In the genomic region with DNA sequence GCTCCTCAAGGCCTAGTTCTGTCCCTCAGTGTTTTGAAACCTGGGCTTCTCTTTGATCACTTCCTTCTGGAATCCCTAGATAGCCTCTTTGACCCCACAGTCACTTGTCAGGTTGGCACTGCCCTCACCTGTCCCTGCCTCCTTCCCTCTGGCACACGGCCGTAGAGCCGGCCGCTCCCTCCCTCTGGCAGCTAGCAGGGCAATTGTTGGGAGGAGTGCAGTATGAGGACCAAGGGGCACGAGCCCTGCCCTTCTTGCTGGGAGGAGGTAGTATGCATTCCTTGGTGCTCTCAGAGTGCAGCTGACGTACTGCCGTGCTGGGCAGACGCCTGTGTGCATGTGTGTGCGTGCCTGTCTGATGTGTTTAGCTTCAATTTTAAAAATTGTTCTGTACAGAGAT, we compare ENCODE assay signal across 13 mouse cellular contexts. TPM values are rescaled to one million over a fixed set of nuclear protein-coding genes. Genes with fewer than 3 reads are reported as not detected.
DNase-seq lines count a peak whose midpoint lies in the region; ATAC-seq and TF ChIP-seq lines count a peak whose summit lies in the region.
"Had no signal": no experiment of that assay in that cellular context is flagged by ENCODE, and none has a peak within 500 bp of the region (broad histone marks: within the 10 kb centered on the region; RNA-seq: fewer than 3 reads in every experiment).

No protein-coding gene starts in this region.

- no peaks in the 10 kb centered on the region for H3K9me3 ChIP-seq in megakaryocyte, embryonic 14.5 days
- H3K9me3 ChIP-seq in stomach, postnatal 0 days (ENCODE audit: control insufficient read depth, low read length) = no peaks in the 10 kb centered on the region
- H3K9me3 ChIP-seq: midbrain, embryonic 12.5 days; neural tube, embryonic 12.5 days had no signal

- H3K27ac ChIP-seq in cortical plate, adult 2 months (ENCODE audit: insufficient read depth, low read length) = peak overlapping the region; percentile 72; the same call in 1 of the 2 replicates
- H3K27ac ChIP-seq in stomach, postnatal 0 days (replicated peaks) = peak overlapping the region; percentile 67
- H3K27ac ChIP-seq: midbrain, embryonic 12.5 days; neural tube, embryonic 12.5 days had no signal

- peaks cover 100% of the 10 kb centered on the region for H3K36me3 ChIP-seq in megakaryocyte, embryonic 14.5 days (replicated peaks; ENCODE audit: low read length)
- peaks cover 32% of the 10 kb centered on the region for H3K36me3 ChIP-seq in stomach, postnatal 0 days (ENCODE audit: control insufficient read depth, insufficient read depth, low read length)

- no peak for ATAC-seq in megakaryocyte, adult 5-6 weeks (ENCODE audit: poor library complexity, severe bottlenecking)
- peak; percentile 85 for ATAC-seq in stomach, postnatal 0 days (ENCODE audit: low FRiP score, low TSS enrichment)

- TF ChIP-seq POLR2A in cortical plate, adult 2 months (IDR thresholded peaks at IDR 0.05; ENCODE audit: extremely low read depth, insufficient read depth, low read length) = no peak
- TF ChIP-seq POLR2A in lung, adult 2 months (IDR thresholded peaks at IDR 0.05; ENCODE audit: borderline replicate concordance, extremely low read depth, low read depth, low read length) = peak; percentile 30; the same call in 1 of the 2 replicates

- no peak overlapping the region for H3K9ac ChIP-seq in stomach, postnatal 0 days (ENCODE audit: low read length)
- H3K9ac ChIP-seq: midbrain, embryonic 12.5 days; neural tube, embryonic 12.5 days had no signal

- H3K4me2 ChIP-seq in stomach, postnatal 0 days (replicated peaks; ENCODE audit: low read depth) = no peak overlapping the region
- H3K4me2 ChIP-seq: midbrain, embryonic 12.5 days; neural tube, embryonic 12.5 days had no signal

- no peak for TF ChIP-seq CTCF in cortical plate, adult 2 months (IDR thresholded peaks at IDR 0.05; ENCODE audit: extremely low read depth, insufficient read depth, low read length)
- TF ChIP-seq CTCF in lung, adult 2 months (IDR thresholded peaks at IDR 0.05; ENCODE audit: insufficient read depth, low read length) = no peak
- no peak for TF ChIP-seq CTCF in stomach, postnatal 0 days (IDR thresholded peaks at IDR 0.05; ENCODE audit: low read depth)

- H3K4me1 ChIP-seq in megakaryocyte, embryonic 14.5 days = peaks cover 97% of the 10 kb centered on the region
- H3K4me1 ChIP-seq in cortical plate, adult 2 months (ENCODE audit: control insufficient read depth, insufficient read depth, low read length) = peaks cover 7% of the 10 kb centered on the region
- no peaks in the 10 kb centered on the region; the same call in 1 of the 2 replicates for H3K4me1 ChIP-seq in lung, adult 2 months (ENCODE audit: control insufficient read depth, insufficient read depth, low read length)
- no peaks in the 10 kb centered on the region for H3K4me1 ChIP-seq in stomach, postnatal 0 days (replicated peaks; ENCODE audit: control insufficient read depth, insufficient read depth)
- H3K4me1 ChIP-seq: midbrain, embryonic 12.5 days; neural tube, embryonic 12.5 days had no signal

- H3K4me3 ChIP-seq in megakaryocyte, embryonic 14.5 days (replicated peaks) = peak overlapping the region; percentile 69
- no peak overlapping the region for H3K4me3 ChIP-seq in cortical plate, adult 2 months (ENCODE audit: insufficient read depth, low read length)
- no peak overlapping the region for H3K4me3 ChIP-seq in lung, adult 2 months (replicated peaks; ENCODE audit: extremely low read depth, low read depth, low read length)
- H3K4me3 ChIP-seq in stomach, postnatal 0 days (ENCODE audit: low read depth, low read length) = no peak overlapping the region
- H3K4me3 ChIP-seq: midbrain, embryonic 12.5 days; neural tube, embryonic 12.5 days had no signal

- no peaks in the 10 kb centered on the region for H3K27me3 ChIP-seq in megakaryocyte, embryonic 14.5 days (replicated peaks)
- H3K27me3 ChIP-seq in stomach, postnatal 0 days (ENCODE audit: control insufficient read depth, insufficient read depth, low read length) = no peaks in the 10 kb centered on the region
- H3K27me3 ChIP-seq: neural tube, embryonic 12.5 days had no signal

- no peak for TF ChIP-seq EP300 in stomach, postnatal 0 days (optimal IDR thresholded peaks at IDR 0.05)

- peak; percentile 69 for DNase-seq in lung, adult 2 months
- DNase-seq in stomach, postnatal 0 days (ENCODE audit: low spot score) = peak; percentile 82
- DNase-seq in ovary, postnatal 10 days (ENCODE audit: low spot score) = no peak
- no peak for DNase-seq in right cerebral cortex, postnatal 14 days
- DNase-seq: adrenal gland, postnatal 14 days; heart, postnatal 36 days; kidney, adult 11 months; thymus, postnatal 25 days had no signal

- 61% methylated on average over 9 of the region's 9 CpGs for WGBS in lung, adult 2 months
- WGBS in stomach, postnatal 0 days = 53% methylated on average over 9 of the region's 9 CpGs

RNA-seq across cellular contexts. Expression of a gene that starts 17.2 kb away (rescaled TPM):
- polyA plus RNA-seq in megakaryocyte, embryonic 14.5 days (2012; ENCODE audit: insufficient read depth, low replicate concordance) = 221 and 384 TPM in 2 replicates
- total RNA-seq in megakaryocyte, adult 5-6 weeks (2015) = 16.5 and 18.2 TPM in 2 replicates
- 26.7 and 27.7 TPM in 2 replicates for total RNA-seq in megakaryocyte, adult 5-6 weeks (2017)
- 0.96 and 1.3 TPM in 2 replicates for polyA plus RNA-seq in cortical plate, adult 2 months (2012; rRNA removed)
- 51.6 and 56.4 TPM in 2 replicates for polyA plus RNA-seq in lung, adult 2 months (2012; rRNA removed)
- polyA plus RNA-seq in stomach, postnatal 0 days (2015; fragmentation: Nextera tagmentation; extraction: Ambion mirVana) = 2.3 and 2.8 TPM in 2 replicates

RNA-seq across cellular contexts. Expression of a gene that starts 26.2 kb away (rescaled TPM):
- polyA plus RNA-seq in megakaryocyte, embryonic 14.5 days (2012; ENCODE audit: insufficient read depth, low replicate concordance) = 842 and 1,717 TPM in 2 replicates
- total RNA-seq in megakaryocyte, adult 5-6 weeks (2015) = 89.9 and 100 TPM in 2 replicates
- 39.5 and 49.8 TPM in 2 replicates for total RNA-seq in megakaryocyte, adult 5-6 weeks (2017)
- polyA plus RNA-seq in cortical plate, adult 2 months (2012; rRNA removed) = 438 and 447 TPM in 2 replicates
- polyA plus RNA-seq in lung, adult 2 months (2012; rRNA removed) = 257 and 267 TPM in 2 replicates
- 71.0 and 89.6 TPM in 2 replicates for polyA plus RNA-seq in stomach, postnatal 0 days (2015; fragmentation: Nextera tagmentation; extraction: Ambion mirVana)

RNA-seq across cellular contexts. Expression of a gene that starts 30.5 kb away (rescaled TPM):
- 18.8 and 53.4 TPM in 2 replicates for polyA plus RNA-seq in megakaryocyte, embryonic 14.5 days (2012; ENCODE audit: insufficient read depth, low replicate concordance)
- 10.1 and 10.5 TPM in 2 replicates for total RNA-seq in megakaryocyte, adult 5-6 weeks (2015)
- total RNA-seq in megakaryocyte, adult 5-6 weeks (2017) = 7.8 and 8.3 TPM in 2 replicates
- 31.1 and 33.4 TPM in 2 replicates for polyA plus RNA-seq in cortical plate, adult 2 months (2012; rRNA removed)
- polyA plus RNA-seq in lung, adult 2 months (2012; rRNA removed) = 48.6 and 54.0 TPM in 2 replicates
- 8.3 and 9.1 TPM in 2 replicates for polyA plus RNA-seq in stomach, postnatal 0 days (2015; fragmentation: Nextera tagmentation; extraction: Ambion mirVana)

RNA-seq across cellular contexts. Expression of a gene that starts 32.8 kb away (rescaled TPM):
- 819 and 908 TPM in 2 replicates for polyA plus RNA-seq in megakaryocyte, embryonic 14.5 days (2012; ENCODE audit: insufficient read depth, low replicate concordance)
- total RNA-seq in megakaryocyte, adult 5-6 weeks (2015) = 756 and 808 TPM in 2 replicates
- 735 and 795 TPM in 2 replicates for total RNA-seq in megakaryocyte, adult 5-6 weeks (2017)
- 217 and 235 TPM in 2 replicates for polyA plus RNA-seq in cortical plate, adult 2 months (2012; rRNA removed)
- 223 and 243 TPM in 2 replicates for polyA plus RNA-seq in lung, adult 2 months (2012; rRNA removed)
- polyA plus RNA-seq in stomach, postnatal 0 days (2015; fragmentation: Nextera tagmentation; extraction: Ambion mirVana) = 1,343 and 1,357 TPM in 2 replicates

RNA-seq across cellular contexts. Expression of a gene that starts 48.1 kb away (rescaled TPM):
- polyA plus RNA-seq in megakaryocyte, embryonic 14.5 days (2012; ENCODE audit: insufficient read depth, low replicate concordance) = 197 and 238 TPM in 2 replicates
- total RNA-seq in megakaryocyte, adult 5-6 weeks (2015) = 4.6 and 5.0 TPM in 2 replicates
- 10.4 and 10.8 TPM in 2 replicates for total RNA-seq in megakaryocyte, adult 5-6 weeks (2017)
- polyA plus RNA-seq in cortical plate, adult 2 months (2012; rRNA removed) = 19.2 and 20.4 TPM in 2 replicates
- polyA plus RNA-seq in lung, adult 2 months (2012; rRNA removed) = 49.5 and 57.1 TPM in 2 replicates
- polyA plus RNA-seq in stomach, postnatal 0 days (2015; fragmentation: Nextera tagmentation; extraction: Ambion mirVana) = 119 and 126 TPM in 2 replicates

Comparison
In these comparisons a context has a peak if more than half of its experiments do, and no peak if none do; other contexts are left out.
1. DNase-seq: peak in lung, adult 2 months (single experiment) and stomach, postnatal 0 days (single experiment); none in ovary, postnatal 10 days (single experiment) and right cerebral cortex, postnatal 14 days (single experiment).
2. RNA of a gene that starts 17.2 kb away (polyA plus RNA-seq): 221 to 384 TPM in megakaryocyte, embryonic 14.5 days and 51.6 to 56.4 TPM in lung, adult 2 months; 2.3 to 2.8 TPM in stomach, postnatal 0 days and 0.96 to 1.3 TPM in cortical plate, adult 2 months; every median in the first group is over 10 times any median in the second.